Mouse (Mus musculus): ENCODE results near the gene Cyp2j12.
"Not testable (repeated sequence)": the region's sequence is repeated elsewhere in the genome, so short reads cannot be mapped to it uniquely, and the experiment has no call there.

Cyp2j12 gene

DNA sequence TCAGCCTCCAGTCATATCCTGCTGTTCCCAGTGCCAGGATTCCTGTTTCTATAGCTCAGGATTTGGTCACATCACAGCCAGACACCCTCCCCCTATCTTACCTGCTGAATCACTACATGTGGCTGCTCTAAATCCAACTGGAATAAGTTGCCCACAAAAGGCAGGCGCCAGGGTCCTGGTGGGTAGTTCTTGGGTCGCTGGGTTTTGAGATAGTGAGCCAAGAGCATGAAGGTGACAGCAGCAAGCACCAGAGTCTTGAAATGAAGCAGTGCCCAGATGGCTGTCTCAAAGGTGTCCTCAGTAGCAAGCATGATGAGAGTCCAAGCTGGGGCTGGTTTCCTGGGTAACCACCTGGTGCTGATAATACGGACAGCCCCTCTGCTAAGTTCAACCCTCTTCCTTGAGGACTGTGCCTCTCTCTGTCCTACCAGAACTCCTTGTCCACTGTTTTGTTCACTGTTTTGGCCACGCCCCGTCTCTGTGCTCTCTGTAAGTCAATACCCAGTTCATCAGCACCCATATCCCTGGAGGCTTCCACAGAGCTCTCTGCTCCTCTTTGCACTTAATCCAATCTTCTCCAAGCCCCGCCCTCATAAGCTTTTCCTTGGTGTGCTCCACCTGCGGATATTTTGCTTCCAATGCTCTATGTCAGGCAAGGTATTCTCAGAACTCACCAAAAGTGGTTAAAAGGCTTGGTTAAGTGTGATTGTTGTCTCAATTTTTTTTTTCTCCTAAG lies at the start of gene Cyp2j12:
Gene Cyp2j12, minus strand, starts transcription at position 421 of the 736 bp plus-strand sequence.
- DNase-seq (ENCODE audit: low read depth, low spot score), result no peak

DNA sequence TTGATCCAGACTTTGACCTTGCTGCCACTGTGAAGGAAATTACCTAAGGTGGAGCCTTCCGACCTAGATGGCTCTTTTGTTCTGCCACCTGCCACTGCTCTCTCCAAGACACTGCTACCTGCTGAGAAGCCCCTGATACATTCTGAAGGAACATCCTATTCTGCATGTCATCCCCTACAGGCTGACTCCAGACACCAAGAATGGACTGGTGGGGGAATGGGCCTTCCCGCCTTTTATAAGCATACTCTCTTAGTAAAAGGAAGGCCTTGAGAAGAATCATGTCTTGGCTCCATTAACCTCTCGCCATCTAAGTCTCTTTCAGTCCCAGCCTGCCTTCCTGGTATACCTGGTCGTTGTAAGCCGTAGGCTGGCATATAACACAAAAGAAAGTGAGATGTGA lies 48.4 kb upstream of the Cyp2j12 start:
- not testable (repeated sequence) for DNase-seq (ENCODE audit: low read depth, low spot score)

DNA sequence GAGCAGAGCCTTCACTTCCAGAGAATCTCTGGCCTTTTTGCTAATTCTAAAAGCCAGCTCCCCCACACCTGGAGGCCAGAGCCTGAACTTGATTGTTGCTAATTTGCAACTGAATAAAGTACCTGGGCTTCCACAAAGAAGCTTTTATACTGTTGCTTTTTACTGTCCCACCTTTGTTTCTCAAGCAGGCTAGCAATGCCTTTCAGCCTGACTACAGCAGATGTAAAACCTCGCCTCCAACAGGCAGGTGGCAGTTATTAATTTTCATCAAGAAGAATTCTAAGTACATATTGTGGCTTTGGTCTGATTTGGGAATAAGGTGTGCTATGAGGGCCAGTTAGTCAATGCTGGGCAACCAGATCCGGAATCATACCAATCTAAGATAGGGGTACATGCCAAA lies 47.7 kb upstream of the Cyp2j12 start:
- not testable (repeated sequence) for DNase-seq (ENCODE audit: low read depth, low spot score)

DNA sequence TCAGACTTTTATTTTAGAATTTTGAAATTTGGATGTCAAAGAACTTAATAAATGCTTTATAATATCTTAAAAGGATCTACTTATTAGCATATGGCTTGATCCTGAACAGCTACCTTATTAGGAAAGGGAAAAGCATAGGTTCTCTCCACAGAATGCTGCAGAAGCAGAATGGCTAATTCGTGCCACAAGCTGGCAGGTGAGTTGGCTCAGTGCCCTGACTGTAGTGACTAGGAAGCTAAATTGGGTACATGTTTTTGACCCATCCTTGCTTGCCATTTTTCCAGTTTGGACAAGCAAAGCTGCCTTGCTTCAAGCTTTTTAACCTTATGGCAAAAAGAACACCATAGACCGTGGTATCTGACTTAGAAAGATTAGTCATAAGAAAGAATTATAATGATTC lies 47.2 kb upstream of the Cyp2j12 start:
- not testable (repeated sequence) for DNase-seq (ENCODE audit: low read depth, low spot score)

DNA sequence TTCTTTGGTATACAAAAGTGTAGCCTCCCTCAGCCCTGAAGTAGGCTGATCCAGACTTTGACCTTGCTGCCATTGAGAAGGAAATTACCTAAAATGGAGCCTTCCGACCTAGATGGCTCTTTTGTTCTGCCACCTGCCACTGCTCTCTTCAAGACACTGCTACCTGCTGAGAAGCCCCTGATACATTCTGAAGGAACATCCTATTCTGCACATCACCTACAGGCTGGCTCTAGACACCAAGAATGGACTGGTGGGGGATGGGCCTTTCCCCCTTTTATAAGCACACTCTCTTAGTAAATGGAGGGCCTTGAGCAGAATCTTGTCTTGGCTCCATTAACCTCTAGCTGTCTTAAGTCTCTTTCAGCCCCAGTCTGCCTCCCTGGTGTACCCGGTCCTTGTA lies 43.8 kb upstream of the Cyp2j12 start:
- not testable (repeated sequence) for DNase-seq (ENCODE audit: low read depth, low spot score)

DNA sequence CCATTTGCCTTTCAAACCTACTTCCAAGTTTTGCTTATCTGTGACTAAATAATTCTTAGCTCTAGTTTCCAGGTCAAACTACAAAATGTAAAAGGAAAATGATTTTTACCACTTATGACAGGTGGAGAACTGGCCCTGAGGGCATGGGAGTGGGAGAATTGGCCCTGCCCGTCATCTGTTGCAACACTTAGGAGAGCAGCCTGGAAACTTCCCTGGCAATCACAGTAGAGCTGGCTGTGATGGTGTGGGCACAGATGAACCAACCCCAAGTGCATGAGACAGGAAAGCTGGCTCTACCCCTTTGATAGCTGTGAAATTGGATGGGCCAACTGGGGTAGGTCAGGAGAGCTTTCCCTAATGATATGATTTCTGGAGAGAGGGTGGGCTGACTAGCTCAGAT lies 21.9 kb upstream of the Cyp2j12 start:
- DNase-seq (ENCODE audit: low read depth, low spot score), result no peak

DNA sequence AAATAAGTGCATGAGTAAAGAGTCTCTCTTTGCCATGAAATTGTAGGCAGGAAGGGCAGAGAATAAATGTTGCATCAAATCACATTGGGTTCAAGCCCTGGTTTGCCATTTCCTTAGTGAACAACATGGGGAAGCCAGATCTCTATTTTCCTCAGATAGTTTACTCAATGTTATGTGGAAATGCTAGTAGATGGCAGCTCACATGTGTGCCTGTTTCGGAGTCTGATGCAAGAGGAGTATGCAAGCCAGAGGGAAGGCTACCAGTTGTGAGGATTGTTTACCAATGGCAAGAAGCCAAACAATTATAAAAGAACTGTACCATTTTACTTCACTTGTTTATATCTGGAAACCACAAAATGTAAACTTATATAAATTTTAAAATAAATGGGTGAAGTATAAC lies 20.6 kb upstream of the Cyp2j12 start:
- no peak for DNase-seq (ENCODE audit: low read depth, low spot score)

DNA sequence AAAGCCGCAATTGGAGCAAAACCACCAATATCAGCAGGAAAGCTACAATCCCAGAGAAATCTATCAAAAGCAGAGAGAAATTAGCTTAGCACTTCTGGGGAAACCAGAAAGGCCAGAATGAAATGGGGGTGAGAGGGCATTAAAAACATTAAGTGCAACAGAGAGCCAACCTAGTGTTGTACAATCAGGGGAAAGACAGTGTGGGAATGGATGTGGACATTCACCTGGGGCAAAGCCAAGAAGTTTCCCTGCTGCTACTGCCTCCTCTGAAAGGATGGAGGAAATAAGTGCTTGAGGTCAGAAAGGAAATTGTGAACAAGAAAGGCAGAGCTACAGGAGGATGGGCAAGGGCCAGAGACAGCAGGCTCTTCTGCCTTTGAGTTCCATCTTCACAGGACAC lies 1.7 kb downstream of the Cyp2j12 start:
- no peak for DNase-seq (ENCODE audit: low read depth, low spot score)

DNA sequence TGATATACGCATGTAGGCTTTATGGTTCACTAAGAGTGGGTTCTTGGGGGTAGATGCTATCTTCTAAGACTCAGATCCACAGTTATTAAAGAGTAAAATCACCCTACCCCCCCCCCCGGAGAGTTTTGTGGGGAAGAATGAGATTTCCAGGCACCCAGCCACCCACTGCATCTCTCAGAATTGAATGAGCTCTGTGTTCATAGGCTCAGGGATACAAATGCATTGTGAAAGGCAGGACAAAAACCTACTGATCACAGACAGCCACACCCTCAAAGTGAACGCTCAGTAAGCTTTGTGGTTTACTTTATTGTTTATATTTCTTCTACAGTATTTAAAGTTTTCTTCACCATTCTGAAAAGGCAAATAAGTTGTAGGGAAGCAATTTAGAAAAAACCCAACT lies 6.7 kb downstream of the Cyp2j12 start:
- no peak for DNase-seq (ENCODE audit: low read depth, low spot score)

DNA sequence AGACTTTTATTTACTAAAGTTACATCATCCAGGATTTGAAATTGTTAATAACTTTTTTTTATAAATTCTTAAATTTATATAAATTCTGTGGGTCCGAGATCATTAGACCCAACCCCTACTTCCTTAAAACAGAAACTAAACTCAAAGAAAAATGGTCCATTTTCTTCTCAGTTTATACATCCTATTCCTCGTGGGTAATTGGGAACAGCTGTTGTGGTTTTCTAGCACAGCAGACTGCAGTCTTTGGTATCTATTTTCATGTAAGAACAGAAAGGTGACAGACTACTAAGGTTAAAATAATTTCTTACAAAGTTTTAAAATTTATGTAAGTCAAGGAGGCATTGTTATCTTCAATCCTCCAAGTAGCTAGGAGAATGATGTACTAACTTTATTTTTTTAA lies 44.1 kb downstream of the Cyp2j12 start:
- no peak for DNase-seq (ENCODE audit: low read depth, low spot score)

DNA sequence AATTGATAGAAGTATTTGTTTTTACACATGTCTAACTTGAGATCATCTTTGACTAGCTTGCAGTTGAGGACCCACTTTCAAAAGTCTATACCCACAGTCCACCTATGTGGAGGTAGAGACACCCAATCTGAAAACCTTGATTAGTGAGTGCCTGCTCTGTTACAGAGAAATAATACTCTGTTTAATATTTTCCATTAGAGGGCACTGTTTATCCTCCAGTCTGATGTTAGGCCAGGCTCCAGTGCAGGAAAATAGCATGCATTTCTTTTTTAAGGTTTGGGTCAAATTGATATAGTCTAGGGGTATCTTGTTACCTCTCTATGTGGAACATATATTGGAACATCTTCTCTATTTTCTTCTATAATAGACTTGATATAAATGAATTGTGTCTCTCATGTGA lies 49.1 kb downstream of the Cyp2j12 start:
- DNase-seq (ENCODE audit: low read depth, low spot score), result no peak

DNA sequence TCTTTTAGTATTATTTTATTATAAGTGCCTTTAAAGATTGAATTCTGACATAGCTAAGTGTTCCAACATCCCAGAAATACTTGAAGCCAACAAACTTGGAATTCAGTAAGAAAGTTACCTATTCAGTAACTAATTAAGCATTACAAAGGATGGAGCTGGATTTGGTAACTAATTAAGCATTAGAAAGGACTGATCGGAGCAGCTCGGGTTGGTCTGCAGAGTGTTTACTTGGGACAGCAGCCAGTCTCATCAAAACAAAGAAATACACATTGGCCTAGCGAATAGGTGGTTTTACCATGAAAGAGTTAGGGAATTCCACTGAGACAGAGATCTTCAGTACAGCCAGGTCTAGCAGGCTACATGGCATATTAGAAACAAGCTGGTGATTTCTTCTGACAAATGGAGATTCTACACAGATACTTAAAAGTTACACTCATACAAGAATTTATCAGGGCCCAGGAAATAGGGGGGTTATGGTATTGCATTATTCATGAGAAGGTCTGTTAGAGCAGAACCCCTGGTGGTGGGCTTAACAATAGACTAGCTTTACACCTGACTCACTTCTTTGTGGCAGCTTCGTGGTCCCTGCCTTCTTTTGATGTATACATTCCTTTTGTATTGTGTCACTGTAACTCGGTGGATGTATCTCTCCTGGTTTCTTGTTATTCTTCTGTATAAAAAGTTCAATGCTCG lies 51.5 kb downstream of the Cyp2j12 start:
- DNase-seq (ENCODE audit: low read depth, low spot score), result not testable (repeated sequence)

DNA sequence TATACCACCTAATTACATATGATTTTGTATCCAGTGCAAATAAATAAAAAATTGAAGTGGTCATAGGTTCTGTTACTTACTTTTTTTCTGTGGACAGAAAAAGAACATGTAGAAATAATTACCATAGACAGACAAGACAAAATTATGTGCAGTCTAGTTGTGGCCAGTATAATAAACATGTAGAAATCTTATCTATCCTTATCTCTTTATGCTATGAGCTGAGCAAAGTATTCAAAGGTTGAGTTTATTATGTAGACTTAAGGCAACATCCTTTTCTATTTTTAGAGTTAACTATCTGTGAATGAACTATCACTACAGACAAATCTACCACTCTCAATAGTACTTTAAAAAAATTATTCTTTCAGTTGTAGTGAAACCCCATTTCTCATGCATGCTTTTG lies 62.6 kb downstream of the Cyp2j12 start:
- no peak for DNase-seq (ENCODE audit: low read depth, low spot score)

DNA sequence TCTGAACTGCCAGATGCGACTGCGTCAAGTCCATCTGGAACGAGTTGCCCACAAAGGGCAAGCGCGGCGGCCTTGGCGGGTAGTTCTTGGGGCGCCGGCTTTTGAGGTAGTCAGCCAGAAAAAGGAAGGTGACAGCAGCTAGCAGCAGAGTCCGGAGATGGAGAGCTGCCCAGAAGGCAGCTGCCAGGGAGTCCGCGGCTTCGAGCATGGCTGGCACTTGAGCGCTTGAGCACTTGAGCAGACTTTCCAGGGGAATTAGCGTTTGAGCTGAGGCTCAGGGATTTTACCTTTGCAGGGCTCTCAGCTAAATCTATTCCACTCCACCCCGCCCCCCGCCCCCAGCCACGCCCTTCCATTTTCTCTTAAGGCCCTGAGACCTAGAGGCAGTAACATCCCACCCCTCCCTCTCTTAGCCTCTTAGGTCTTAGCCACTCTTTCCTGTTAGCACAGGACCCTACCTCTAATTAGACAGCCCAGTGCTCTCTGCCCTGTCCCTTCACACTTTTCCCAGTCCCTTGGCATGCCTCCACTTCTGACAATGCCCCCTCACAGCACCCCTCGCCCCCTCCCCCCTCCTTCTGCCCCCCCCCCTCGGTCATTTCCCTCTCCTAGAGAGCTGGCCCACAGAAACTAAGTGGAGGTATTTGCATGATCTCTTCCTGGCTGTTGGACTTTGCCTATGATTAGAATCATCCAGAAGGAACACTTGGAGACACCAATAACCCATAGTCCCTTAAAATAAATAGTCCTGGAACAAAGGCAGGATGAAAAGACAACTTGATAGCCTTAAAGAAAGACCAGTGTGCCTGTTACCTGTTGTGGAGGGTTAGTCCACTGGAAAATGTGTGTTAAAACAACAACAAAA lies 63.5 kb downstream of the Cyp2j12 start, which contains the start of gene Cyp2j13:
Gene Cyp2j13, minus strand, starts transcription at position 286 of the 865 bp plus-strand sequence.
- no peak for DNase-seq (ENCODE audit: low read depth, low spot score)

DNA sequence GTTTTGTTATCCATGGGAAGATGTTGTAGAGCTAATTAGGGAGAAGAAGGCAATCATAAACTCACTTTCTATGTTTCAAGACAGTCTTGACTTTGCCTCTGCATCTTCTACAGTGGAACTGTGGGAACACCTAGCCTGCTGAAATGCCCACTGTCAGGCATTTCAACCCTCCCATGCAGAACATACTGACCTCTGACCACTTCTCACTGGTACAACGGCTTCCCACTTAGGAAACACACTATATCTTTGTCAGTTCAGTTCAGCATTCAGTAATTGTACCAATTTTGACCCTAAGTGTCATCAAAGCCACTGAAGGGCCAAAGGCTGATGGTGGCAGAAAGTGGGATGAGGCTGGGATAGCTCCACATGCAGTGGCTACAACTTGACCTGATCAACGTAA lies 78.9 kb downstream of the Cyp2j12 start:
- no peak for DNase-seq (ENCODE audit: low read depth, low spot score)

DNA sequence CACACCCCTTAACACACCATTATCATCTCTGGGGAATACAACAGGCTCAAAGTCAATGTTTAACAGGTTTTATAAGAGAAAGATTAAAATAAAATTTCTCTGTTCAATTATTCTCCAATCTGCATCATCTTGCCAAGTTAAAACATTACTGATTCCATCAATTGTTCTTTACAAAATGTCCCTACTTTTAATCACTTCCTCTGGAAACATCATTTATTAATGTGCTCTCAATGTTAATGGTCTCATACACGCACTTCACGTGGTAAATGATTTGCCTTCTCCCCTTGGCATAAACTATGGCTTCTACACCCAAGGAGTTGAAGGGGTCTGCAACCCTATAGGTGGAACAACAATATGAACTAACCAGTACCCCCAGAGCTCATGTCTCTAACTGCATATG lies 80.8 kb downstream of the Cyp2j12 start:
- DNase-seq (ENCODE audit: low read depth, low spot score), result no peak
